Mouse (Mus musculus) heart, postnatal 25 days (tissue): ENCODE results near the gene Tlnrd1. TPM values are rescaled to one million over a fixed set of nuclear protein-coding genes. Genes with fewer than 3 reads are reported as not detected.
"Not testable (repeated sequence)": the region's sequence is repeated elsewhere in the genome, so short reads cannot be mapped to it uniquely, and the experiment has no call there.

ENCODE experiments used
- DNase-seq: peaks from one replicate; pipeline ENCODE4 v3.0.0; 2022; ENCODE audit warnings: low spot score
- intact Hi-C: fragments of 180-260 bp; cut with DNase I; formaldehyde crosslinking; loops from one replicate; pipeline ENCODE4 v1.15.1; 2025
- total RNA-seq, 2 experiments: library from RNA; stranded (reverse); gene quantifications; 2 replicates each; pipeline ENCODE4 v1.2.3; 2021

The Tlnrd1 gene
- 1 to 10 TPM; 8.1 to 9.1 TPM for total RNA-seq

- intact Hi-C loops = loop anchor here (5.0 to 10.0 kb wide), 2 partner anchors 317 to 1019 kb away; partner anchors contain the start of gene Mex3b
Measured at GRCm38 (mm10) chr7:83884021-83884658, at the start of gene Tlnrd1, which contains the start of gene Mesd. TSS of gene Tlnrd1 (minus strand) at chr7:83884305. TSS of gene Mesd (plus strand) at chr7:83884466.

GRCm38 (mm10) chr7:83921637-83922036, 37.5 kb upstream of the Tlnrd1 start:
- DNase-seq = no peak
- intact Hi-C loops = no loop called here

More at GRCm38 (mm10) chr7:83884021-83884658, at the start of gene Tlnrd1, which contains the start of gene Mesd:
- peak; percentile 89 for DNase-seq

GRCm38 (mm10) chr7:83920241-83920640, 36.1 kb upstream of the Tlnrd1 start:
- intact Hi-C loops = no loop called here
- DNase-seq = no peak

- DNase-seq = peak; percentile 22
- intact Hi-C loops = loop anchor here (1.0 to 5.0 kb wide), 3 partner anchors 172 to 443 kb away; partner anchors contain the start of gene Cemip
Measured at GRCm38 (mm10) chr7:83914566-83914965, 30.5 kb upstream of the Tlnrd1 start.

GRCm38 (mm10) chr7:83913995-83914394, 29.9 kb upstream of the Tlnrd1 start:
- no peak for DNase-seq
- intact Hi-C loops = loop anchor here (1.0 to 5.0 kb wide), 3 partner anchors 172 to 443 kb away; partner anchors contain the start of gene Cemip

GRCm38 (mm10) chr7:83913405-83913932, 29.4 kb upstream of the Tlnrd1 start:
- no peak for DNase-seq
- intact Hi-C loops = loop anchor here (5.0 kb wide), 1 partner anchor 444 kb away; no protein-coding TSS in a partner anchor

GRCm38 (mm10) chr7:83911909-83912308, 27.8 kb upstream of the Tlnrd1 start:
- no peak for DNase-seq
- intact Hi-C loops = loop anchor here (1.0 to 5.0 kb wide), 2 partner anchors 10 to 445 kb away; no protein-coding TSS in a partner anchor

GRCm38 (mm10) chr7:83904831-83905230, 20.7 kb upstream of the Tlnrd1 start:
- intact Hi-C loops = no loop called here

GRCm38 (mm10) chr7:83902296-83903145, 18.4 kb upstream of the Tlnrd1 start:
- no peak for DNase-seq
- intact Hi-C loops = loop anchor here (1.0 kb wide), 1 partner anchor 9 kb away; no protein-coding TSS in a partner anchor

More at GRCm38 (mm10) chr7:83904831-83905230, 20.7 kb upstream of the Tlnrd1 start:
- DNase-seq = no peak

- intact Hi-C loops = no loop called here
- no peak for DNase-seq
Measured at GRCm38 (mm10) chr7:83901425-83901824, 17.3 kb upstream of the Tlnrd1 start.

- intact Hi-C loops = no loop called here
- no peak for DNase-seq
Measured at GRCm38 (mm10) chr7:83900519-83900918, 16.4 kb upstream of the Tlnrd1 start.

- intact Hi-C loops = no loop called here
- no peak for DNase-seq
Measured at GRCm38 (mm10) chr7:83898267-83898666, 14.2 kb upstream of the Tlnrd1 start.

GRCm38 (mm10) chr7:83896077-83896740, 12.1 kb upstream of the Tlnrd1 start:
- intact Hi-C loops = no loop called here
- no peak for DNase-seq

GRCm38 (mm10) chr7:83894348-83894747, 10.2 kb upstream of the Tlnrd1 start:
- no peak for DNase-seq
- intact Hi-C loops = no loop called here

- intact Hi-C loops = no loop called here
- no peak for DNase-seq
Measured at GRCm38 (mm10) chr7:83892333-83892669, 8.2 kb upstream of the Tlnrd1 start.

GRCm38 (mm10) chr7:83891433-83892332, 7.6 kb upstream of the Tlnrd1 start:
- DNase-seq = peak; percentile 100
- intact Hi-C loops = no loop called here

- not testable (repeated sequence) for DNase-seq
- intact Hi-C loops = loop anchor here (5.0 to 10.0 kb wide), 2 partner anchors 223 to 1025 kb away; partner anchors contain the start of gene Mex3b
Measured at GRCm38 (mm10) chr7:83889946-83890345, 5.8 kb upstream of the Tlnrd1 start.

- peak; percentile 46 for DNase-seq
- intact Hi-C loops = loop anchor here (5.0 to 10.0 kb wide), 2 partner anchors 222 to 1025 kb away; partner anchors contain the start of gene Mex3b
Measured at GRCm38 (mm10) chr7:83889383-83889782, 5.3 kb upstream of the Tlnrd1 start.
